Mouse (Mus musculus) CH12.LX (cell line): ENCODE measurements around the gene Map1lc3b. TPM values are rescaled to one million over a fixed set of nuclear protein-coding genes. Genes with fewer than 3 reads are reported as not detected.
"Not testable (repeated sequence)": the region's sequence is repeated elsewhere in the genome, so short reads cannot be mapped to it uniquely, and the experiment has no call there.

Experiments used
- DNase-seq: peaks from one replicate; pipeline ENCODE4 v3.0.0-alpha.2; 2013; ENCODE audit errors: extremely low read depth
- H3K27ac ChIP-seq: 2 replicates; pipeline ENCODE4 v1.5.1; 2012; ENCODE audit warnings: low read depth, mild to moderate bottlenecking, control low read depth, moderate library complexity; ENCODE audit not compliant: insufficient read depth
- H3K27me3 ChIP-seq: replicated peaks from 2 replicates; pipeline ENCODE3; 2012; ENCODE audit warnings: inconsistent platforms
- H3K36me3 ChIP-seq, 2 experiments: replicated peaks in 1 of 2; 2 replicates each; pipeline versions ENCODE3 to v1.6.1; 2012; ENCODE audit warnings: inconsistent platforms in 1 of 2, low read length in 1 of 2, mild to moderate bottlenecking in 1 of 2, mixed read lengths in 1 of 2, moderate library complexity in 1 of 2; ENCODE audit not compliant: control insufficient read depth in 1 of 2, insufficient read depth in 1 of 2
- H3K4me1 ChIP-seq, 2 experiments: 2 replicates each; pipeline ENCODE4 v1.6.1; 2012; ENCODE audit warnings: inconsistent platforms in 1 of 2, moderate library complexity in 1 of 2; ENCODE audit not compliant: insufficient read depth in 2 of 2, control insufficient read depth in 1 of 2
- H3K4me2 ChIP-seq: 2 replicates; pipeline ENCODE4 v1.6.1; 2012; ENCODE audit warnings: low read depth, mild to moderate bottlenecking, control low read depth; ENCODE audit not compliant: poor library complexity, insufficient read depth, severe bottlenecking
- H3K4me3 ChIP-seq, 3 experiments: fragments of 150-350 bp in 1 of 3; sonication (generic) in 1 of 3; replicated peaks in 1 of 3; 2 replicates each; pipeline versions ENCODE3 to v1.5.1; 2011 to 2012; ENCODE audit warnings: low read depth in 2 of 3, low read length in 2 of 3, mild to moderate bottlenecking in 2 of 3, moderate library complexity in 2 of 3, control low read depth in 1 of 3, improper control_type of control experiment in 1 of 3, inconsistent platforms in 1 of 3, mixed read lengths in 1 of 3; ENCODE audit not compliant: poor library complexity in 1 of 3
- H3K79me2 ChIP-seq: replicated peaks from 2 replicates; pipeline ENCODE4 v1.6.1; 2012; ENCODE audit warnings: mild to moderate bottlenecking, moderate library complexity; ENCODE audit not compliant: control insufficient read depth, poor library complexity, insufficient read depth, severe bottlenecking; ENCODE audit errors: extremely low read depth
- H3K9ac ChIP-seq: 2 replicates; pipeline ENCODE4 v1.6.1; 2012; ENCODE audit warnings: low read depth, mild to moderate bottlenecking, control low read depth, moderate library complexity; ENCODE audit not compliant: insufficient read depth
- H3K9me3 ChIP-seq: replicated peaks from 2 replicates; pipeline ENCODE3; 2012; ENCODE audit warnings: low read length, inconsistent platforms, mixed read lengths
- CHD1 ChIP-seq: IDR thresholded peaks from 2 replicates; pipeline ENCODE4 v1.6.1; 2012; ENCODE audit warnings: low read depth, low read length, improper control_type of control experiment, inconsistent platforms
- ELF1 ChIP-seq: IDR thresholded peaks from 2 replicates; pipeline ENCODE4 v1.6.1; 2014; ENCODE audit warnings: low read depth, mild to moderate bottlenecking, inconsistent platforms, low read length, improper control_type of control experiment
- GABPA ChIP-seq: IDR thresholded peaks from 2 replicates; pipeline ENCODE4 v1.6.1; 2012; ENCODE audit warnings: low read depth, low read length, improper control_type of control experiment, inconsistent platforms; ENCODE audit not compliant: insufficient replicate concordance
- IRF4 ChIP-seq: IDR thresholded peaks from 2 replicates; pipeline ENCODE4 v1.6.1; 2014; ENCODE audit warnings: low read depth, mild to moderate bottlenecking, inconsistent platforms, low read length, improper control_type of control experiment
- JUN ChIP-seq: IDR thresholded peaks from 2 replicates; pipeline ENCODE4 v1.6.1; 2011; ENCODE audit warnings: low read depth, mild to moderate bottlenecking, low read length, improper control_type of control experiment, moderate library complexity; ENCODE audit not compliant: insufficient read depth
- MAFK ChIP-seq: IDR thresholded peaks from 2 replicates; pipeline ENCODE4 v1.6.1; 2011; ENCODE audit warnings: low read length, improper control_type of control experiment; ENCODE audit not compliant: insufficient replicate concordance
- MYC ChIP-seq: IDR thresholded peaks from 2 replicates; pipeline ENCODE4 v1.6.1; 2011; ENCODE audit warnings: low read depth, mild to moderate bottlenecking, improper control_type of control experiment, low read length
- PAX5 ChIP-seq: IDR thresholded peaks from 2 replicates; pipeline ENCODE4 v1.6.1; 2012; ENCODE audit warnings: low read length, inconsistent platforms, mixed read lengths
- RAD21 ChIP-seq: IDR thresholded peaks from 2 replicates; pipeline ENCODE4 v1.6.1; 2011; ENCODE audit warnings: low read depth, mild to moderate bottlenecking, low read length, improper control_type of control experiment, moderate library complexity
- SIN3A ChIP-seq: IDR thresholded peaks from 2 replicates; pipeline ENCODE4 v1.6.1; 2012; ENCODE audit warnings: low read length, improper control_type of control experiment, inconsistent platforms
- SMC3 ChIP-seq: IDR thresholded peaks from 2 replicates; pipeline ENCODE4 v1.6.1; 2011; ENCODE audit warnings: low read depth, low read length, improper control_type of control experiment
- TBP ChIP-seq: conservative IDR thresholded peaks from 2 replicates; pipeline ENCODE4 v1.6.1; 2011; ENCODE audit warnings: low read depth, low read length, improper control_type of control experiment
- TCF12 ChIP-seq: IDR thresholded peaks from 2 replicates; pipeline ENCODE4 v1.6.1; 2014; ENCODE audit warnings: low read depth, mild to moderate bottlenecking, inconsistent platforms, low read length, improper control_type of control experiment
- ZKSCAN1 ChIP-seq: IDR thresholded peaks from 2 replicates; pipeline ENCODE4 v1.6.1; 2012; ENCODE audit warnings: low read depth, inconsistent platforms, low read length, improper control_type of control experiment, borderline replicate concordance
- ZMIZ1 ChIP-seq: IDR thresholded peaks from 2 replicates; pipeline ENCODE4 v1.6.1; 2012; ENCODE audit warnings: low read depth, mild to moderate bottlenecking, inconsistent platforms, low read length, improper control_type of control experiment
- dilution Hi-C: fragments of 300-500 bp; cut with MboI; formaldehyde crosslinking; loops from 2 replicates; pipeline ENCODE4 v1.14.3; 2020; ENCODE audit warnings: low sequenced_read_pairs; ENCODE audit not compliant: extremely low pct_unique_long_range_greater_than_20kb, extremely low pct_ligation_motif_present
- in situ Hi-C: fragments of 300-500 bp; cut with MboI; formaldehyde crosslinking; loops from 3 replicates; pipeline ENCODE4 v1.14.3; 2019; ENCODE audit warnings: low sequenced_read_pairs, low pct_ligation_motif_present, low pct_unique_long_range_greater_than_20kb, mixed read lengths
- polyA plus RNA-seq: library from polyadenylated mRNA; unstranded; fragments of >175 nt; gene quantifications from 2 replicates; pipeline ENCODE4 v1.2.1, GENCODE M21; 2012; ENCODE audit warnings: low read depth; ENCODE audit not compliant: insufficient read length
- total RNA-seq, 2 experiments: library from RNA; depleted of rRNA; stranded (reverse); fragments of 300-350 nt in 1 of 2; fragments of >200 nt in 1 of 2; gene quantifications; 2 replicates each; pipeline ENCODE4 v1.2.3; 2012 to 2014

Map1lc3b gene
- total and polyA plus RNA-seq, 3 experiments = 45.7 to 55.8 (median 48.9) TPM

DNA sequence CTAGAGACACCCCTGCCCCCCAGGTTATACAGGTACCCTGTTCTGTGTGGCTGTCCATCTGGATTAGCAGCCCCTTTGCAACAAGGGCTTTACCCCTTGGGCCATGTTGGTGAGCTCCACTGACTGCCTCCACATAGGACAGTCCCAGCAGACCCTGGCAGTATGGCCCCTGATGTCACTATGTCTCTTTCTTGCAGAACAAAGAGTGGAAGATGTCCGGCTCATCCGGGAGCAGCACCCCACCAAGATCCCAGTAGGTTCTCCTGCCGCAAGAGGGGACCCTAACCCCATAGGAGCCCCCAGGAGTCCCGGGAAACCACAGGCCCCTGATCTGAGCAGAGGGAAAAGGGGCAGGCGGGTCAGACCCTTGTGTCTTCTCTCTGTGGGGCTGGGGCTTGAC, 3.1 kb downstream of the Map1lc3b start:
- H3K27me3 ChIP-seq = no peaks in the 10 kb centered on the region
- H3K9me3 ChIP-seq = no peaks in the 10 kb centered on the region
- H3K9ac ChIP-seq = no peak overlapping the region
- in situ Hi-C loops (loop anchor here (5.0 to 25.0 kb wide), 2 partner anchors 36 to 844 kb away; partner anchors contain the start of genes Cyba and Mvd), dilution Hi-C loops (no loop called here)
- no peak for DNase-seq
- H3K4me1 ChIP-seq = peaks cover 8 to 26% of the 10 kb centered on the region in 2 experiments; a peak in 3 of 4 replicates
- H3K36me3 ChIP-seq = peaks cover 46 to 62% of the 10 kb centered on the region in 2 experiments
- H3K4me2 ChIP-seq = no peak overlapping the region
- H3K79me2 ChIP-seq = peaks cover 25% of the 10 kb centered on the region
- TF ChIP-seq TCF12 = no peak
- TF ChIP-seq ZMIZ1 = no peak
- TF ChIP-seq ZKSCAN1 = no peak
- TF ChIP-seq IRF4 = no peak
- TF ChIP-seq GABPA = no peak
- no peak for TF ChIP-seq ELF1
- no peak for TF ChIP-seq MYC
- no peak for TF ChIP-seq JUN
- TF ChIP-seq TBP = no peak
- TF ChIP-seq PAX5 = no peak
- H3K4me3 ChIP-seq = no peak overlapping the region
- H3K27ac ChIP-seq = no peak overlapping the region

DNA sequence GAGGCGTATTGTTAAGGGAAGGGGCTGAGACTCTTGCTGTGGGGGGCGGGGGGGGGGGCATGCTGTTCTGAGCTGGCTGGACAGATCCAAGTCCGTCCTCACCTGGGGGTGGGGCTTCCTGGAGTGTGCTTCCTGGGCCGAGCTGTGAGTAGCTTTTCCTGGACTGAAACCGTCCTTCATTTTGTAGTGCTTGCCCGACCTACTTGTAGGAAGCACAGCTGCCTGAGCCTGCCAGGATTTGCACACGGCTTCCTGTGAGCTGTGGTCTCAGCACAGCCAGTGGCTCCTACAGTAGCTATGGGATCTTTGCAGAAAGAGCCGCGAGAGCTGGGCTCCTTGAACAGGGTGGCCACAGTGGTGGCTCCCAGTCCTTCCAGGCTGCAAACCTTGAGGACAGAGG, 3.8 kb downstream of the Map1lc3b start:
- dilution Hi-C loops (no loop called here), in situ Hi-C loops (loop anchor here (5.0 to 25.0 kb wide), 2 partner anchors 37 to 843 kb away; partner anchors contain the start of genes Cyba and Mvd)
- peaks cover 25% of the 10 kb centered on the region for H3K79me2 ChIP-seq
- H3K27me3 ChIP-seq = no peaks in the 10 kb centered on the region
- H3K27ac ChIP-seq = no peak overlapping the region
- H3K36me3 ChIP-seq = peaks cover 46 to 63% of the 10 kb centered on the region in 2 experiments
- no peak overlapping the region for H3K4me2 ChIP-seq
- no peak for TF ChIP-seq CHD1
- no peak for TF ChIP-seq JUN
- TF ChIP-seq SMC3 = no peak
- no peak for TF ChIP-seq MAFK
- TF ChIP-seq SIN3A = no peak
- TF ChIP-seq RAD21 = no peak
- H3K4me3 ChIP-seq = no peak overlapping the region
- peaks cover 8 to 25% of the 10 kb centered on the region in 2 experiments; a peak in 3 of 4 replicates for H3K4me1 ChIP-seq
- DNase-seq = no peak
- H3K9me3 ChIP-seq = no peaks in the 10 kb centered on the region
- H3K9ac ChIP-seq = no peak overlapping the region

DNA sequence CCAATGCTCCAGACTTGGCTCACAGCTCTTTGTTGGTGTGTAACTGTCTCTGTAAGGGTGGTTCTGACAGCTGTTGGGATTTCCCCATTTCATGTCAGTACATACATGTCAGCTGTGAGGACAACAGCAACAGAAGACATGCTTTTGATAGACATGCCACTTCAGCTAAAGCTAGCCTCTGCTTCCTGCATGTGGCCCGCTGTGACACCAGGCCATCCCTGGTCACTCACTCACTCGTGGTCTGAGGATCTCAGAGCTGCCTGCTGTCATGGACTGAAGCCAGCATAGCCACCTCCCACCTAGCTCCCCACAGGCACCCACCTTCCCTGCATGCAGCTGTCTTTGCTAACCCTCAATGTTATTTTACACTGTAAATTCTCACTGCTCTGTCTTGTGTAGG, 7.3 kb downstream of the Map1lc3b start:
- in situ Hi-C loops = loop anchor here (25.0 kb wide), 1 partner anchor 840 kb away; the partner anchor contains the start of genes Cyba and Mvd
- DNase-seq, H3K4me3 ChIP-seq, H3K27me3 ChIP-seq, dilution Hi-C loops, H3K79me2 ChIP-seq, H3K4me1 ChIP-seq, H3K27ac ChIP-seq, H3K9ac ChIP-seq, H3K4me2 ChIP-seq, H3K9me3 ChIP-seq: not testable (repeated sequence)
- peaks cover 46 to 64% of the 10 kb centered on the region in 2 experiments for H3K36me3 ChIP-seq
